Mouse (Mus musculus): ENCODE data around the gene Il17rd.

DNA sequence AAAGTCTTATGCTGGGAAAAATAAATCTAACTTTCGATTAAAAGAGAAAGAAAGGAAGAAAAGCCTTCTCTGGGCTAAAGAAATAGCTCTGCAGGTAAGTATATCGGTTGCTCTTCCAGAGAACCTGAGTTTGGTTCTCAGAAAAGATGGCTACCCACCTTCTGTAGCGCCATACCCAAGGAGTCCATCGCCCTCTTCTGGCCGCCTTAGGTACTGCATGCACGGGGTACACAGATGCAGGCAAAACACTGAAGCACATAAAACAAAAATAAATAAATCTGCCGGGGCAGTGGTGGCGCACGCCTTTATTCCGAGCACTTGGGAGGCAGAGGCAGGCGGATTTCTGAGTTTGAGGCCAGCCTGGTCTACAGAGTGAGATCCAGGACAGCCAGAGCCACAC lies 15.9 kb upstream of the Il17rd start:
- no peak for TF ChIP-seq POLR2A (IDR thresholded peaks at IDR 0.05; ENCODE audit: low read depth, low read length)
- TF ChIP-seq CTCF (IDR thresholded peaks at IDR 0.05; ENCODE audit: extremely low read depth, insufficient read length, insufficient replicate concordance, low read depth, low read length), result peak; percentile 78; the same call in 1 of the 2 replicates

Data from small intestine, adult 2 months (tissue).